Mouse (Mus musculus): Measurements from ENCODE around the gene Nr5a2.

Gene Nr5a2

GRCm38 (mm10) chr1:136960428-136961012, at the start of gene Nr5a2:
Nr5a2 (minus strand) TSS chr1:136960448.
- no peak for DNase-seq

GRCm38 (mm10) chr1:137008726-137009239, 48.5 kb upstream of the Nr5a2 start:
- DNase-seq = no peak

GRCm38 (mm10) chr1:137003816-137004215, 43.6 kb upstream of the Nr5a2 start:
- no peak for DNase-seq

GRCm38 (mm10) chr1:137003144-137003543, 42.9 kb upstream of the Nr5a2 start:
- DNase-seq = no peak

- no peak for DNase-seq
Measured at GRCm38 (mm10) chr1:136991762-136992352, 31.6 kb upstream of the Nr5a2 start.

GRCm38 (mm10) chr1:136980253-136980893, 20.1 kb upstream of the Nr5a2 start:
- no peak for DNase-seq

- DNase-seq = no peak
Measured at GRCm38 (mm10) chr1:136977867-136978266, 17.6 kb upstream of the Nr5a2 start.

- no peak for DNase-seq
Measured at GRCm38 (mm10) chr1:136974040-136974439, 13.8 kb upstream of the Nr5a2 start.

GRCm38 (mm10) chr1:136973016-136973415, 12.8 kb upstream of the Nr5a2 start:
- no peak for DNase-seq

GRCm38 (mm10) chr1:136970995-136971394, 10.7 kb upstream of the Nr5a2 start:
- no peak for DNase-seq

GRCm38 (mm10) chr1:136966728-136967386, 6.6 kb upstream of the Nr5a2 start:
- no peak for DNase-seq

GRCm38 (mm10) chr1:136959491-136959890, 757 bp downstream of the Nr5a2 start:
- no peak for DNase-seq

- no peak for DNase-seq
Measured at GRCm38 (mm10) chr1:136958666-136959065, 1.6 kb downstream of the Nr5a2 start.

- DNase-seq = no peak
Measured at GRCm38 (mm10) chr1:136958185-136958584, 2.1 kb downstream of the Nr5a2 start.

- DNase-seq = no peak
Measured at GRCm38 (mm10) chr1:136957696-136958095, 2.6 kb downstream of the Nr5a2 start.

- DNase-seq = no peak
Measured at GRCm38 (mm10) chr1:136954108-136954494, 6.1 kb downstream of the Nr5a2 start.

- DNase-seq = no peak
Measured at GRCm38 (mm10) chr1:136953444-136954107, 6.7 kb downstream of the Nr5a2 start.

GRCm38 (mm10) chr1:136952609-136953311, 7.5 kb downstream of the Nr5a2 start:
- DNase-seq = no peak

GRCm38 (mm10) chr1:136951946-136952531, 8.2 kb downstream of the Nr5a2 start:
- no peak for DNase-seq

GRCm38 (mm10) chr1:136951155-136951650, 9.0 kb downstream of the Nr5a2 start:
- no peak for DNase-seq

- no peak for DNase-seq
Measured at GRCm38 (mm10) chr1:136949323-136949741, 10.9 kb downstream of the Nr5a2 start.

Measured in lung, postnatal 10 days (tissue).